Mouse (Mus musculus): ENCODE measurements around the gene Bcas1. TPM values are rescaled to one million over a fixed set of nuclear protein-coding genes. Genes with fewer than 3 reads are reported as not detected.

The Bcas1 gene
- polyA plus RNA-seq, 1 experiment, result not detected

GRCm38 (mm10) chr2:170308033-170308820, 119.4 kb downstream of the Bcas1 start:
- H3K4me3 ChIP-seq (ENCODE audit: insufficient read depth, low read length), result no peak overlapping the region
- no peak for TF ChIP-seq CTCF (IDR thresholded peaks at IDR 0.05; ENCODE audit: borderline replicate concordance, insufficient read depth, low read length)
- TF ChIP-seq POLR2A (IDR thresholded peaks at IDR 0.05; ENCODE audit: low read depth, low read length), result no peak
- H3K27ac ChIP-seq (ENCODE audit: insufficient read depth, low read length), result peak overlapping the region; percentile 93

GRCm38 (mm10) chr2:170307589-170308021, 120.0 kb downstream of the Bcas1 start:
- TF ChIP-seq CTCF (IDR thresholded peaks at IDR 0.05; ENCODE audit: borderline replicate concordance, insufficient read depth, low read length) (no peak), POLR2A (IDR thresholded peaks at IDR 0.05; ENCODE audit: low read depth, low read length) (no peak)
- no peak overlapping the region for H3K4me3 ChIP-seq (ENCODE audit: insufficient read depth, low read length)
- H3K27ac ChIP-seq (ENCODE audit: insufficient read depth, low read length), result peak overlapping the region; percentile 93
- H3K4me1 ChIP-seq (ENCODE audit: control insufficient read depth, insufficient read depth, low read length), result peaks cover 4% of the 10 kb centered on the region; the same call in 1 of the 2 replicates

More at GRCm38 (mm10) chr2:170308033-170308820, 119.4 kb downstream of the Bcas1 start:
- H3K4me1 ChIP-seq (ENCODE audit: control insufficient read depth, insufficient read depth, low read length), result peaks cover 4% of the 10 kb centered on the region; the same call in 1 of the 2 replicates

- no peak overlapping the region for H3K4me3 ChIP-seq (ENCODE audit: insufficient read depth, low read length)
- H3K4me1 ChIP-seq (ENCODE audit: control insufficient read depth, insufficient read depth, low read length), result peaks cover 4% of the 10 kb centered on the region; the same call in 1 of the 2 replicates
- TF ChIP-seq POLR2A (IDR thresholded peaks at IDR 0.05; ENCODE audit: low read depth, low read length) (no peak), CTCF (IDR thresholded peaks at IDR 0.05; ENCODE audit: borderline replicate concordance, insufficient read depth, low read length) (no peak)
- no peak overlapping the region for H3K27ac ChIP-seq (ENCODE audit: insufficient read depth, low read length)
Observed at GRCm38 (mm10) chr2:170306637-170307320, 120.9 kb downstream of the Bcas1 start.

- Histone ChIP-seq H3K4me3 (ENCODE audit: insufficient read depth, low read length) (no peak overlapping the region), H3K27ac (ENCODE audit: insufficient read depth, low read length) (no peak overlapping the region), H3K4me1 (ENCODE audit: control insufficient read depth, insufficient read depth, low read length) (0 out of 2 replicates have a peak, but pooled peaks cover 4% of the 10 kb centered on the region)
- TF ChIP-seq POLR2A (IDR thresholded peaks at IDR 0.05; ENCODE audit: low read depth, low read length) (no peak), CTCF (IDR thresholded peaks at IDR 0.05; ENCODE audit: borderline replicate concordance, insufficient read depth, low read length) (no peak)
Observed at GRCm38 (mm10) chr2:170304766-170305165, 122.9 kb downstream of the Bcas1 start.

- no peak overlapping the region for H3K27ac ChIP-seq (ENCODE audit: insufficient read depth, low read length)
- 0 out of 2 replicates have a peak, but pooled peaks cover 4% of the 10 kb centered on the region for H3K4me1 ChIP-seq (ENCODE audit: control insufficient read depth, insufficient read depth, low read length)
- H3K4me3 ChIP-seq (ENCODE audit: insufficient read depth, low read length), result no peak overlapping the region
- TF ChIP-seq CTCF (IDR thresholded peaks at IDR 0.05; ENCODE audit: borderline replicate concordance, insufficient read depth, low read length) (no peak), POLR2A (IDR thresholded peaks at IDR 0.05; ENCODE audit: low read depth, low read length) (no peak)
Observed at GRCm38 (mm10) chr2:170303595-170303994, 124.0 kb downstream of the Bcas1 start.

- no peak overlapping the region for H3K27ac ChIP-seq (ENCODE audit: insufficient read depth, low read length)
- H3K4me1 ChIP-seq (ENCODE audit: control insufficient read depth, insufficient read depth, low read length), result no peaks in the 10 kb centered on the region
- TF ChIP-seq CTCF (IDR thresholded peaks at IDR 0.05; ENCODE audit: borderline replicate concordance, insufficient read depth, low read length) (no peak), POLR2A (IDR thresholded peaks at IDR 0.05; ENCODE audit: low read depth, low read length) (no peak)
- H3K4me3 ChIP-seq (ENCODE audit: insufficient read depth, low read length), result no peak overlapping the region
Observed at GRCm38 (mm10) chr2:170302825-170303224, 124.8 kb downstream of the Bcas1 start.

Other genes with a start within 250 kb of the Bcas1 start
- gene Pfdn4, start 68.6 kb upstream of the Bcas1 start, polyA plus RNA-seq (2011; ENCODE audit: insufficient read length, low read depth, missing spikeins), result 111 and 137 TPM in 2 replicates
- not detected in 2 replicates for gene Cyp24a1, start 69.3 kb upstream of the Bcas1 start, polyA plus RNA-seq (2011; ENCODE audit: insufficient read length, low read depth, missing spikeins)
- not detected in 2 replicates for gene 4930470P17Rik, start 174.2 kb upstream of the Bcas1 start, polyA plus RNA-seq (2011; ENCODE audit: insufficient read length, low read depth, missing spikeins)